Mouse (Mus musculus) inflammation-experienced regulatory T-cells (primary cell): ENCODE data around the gene Prpf18. TPM values are rescaled to one million over a fixed set of nuclear protein-coding genes. Genes with fewer than 3 reads are reported as not detected.

Source experiments
- polyA plus RNA-seq, 2 experiments: library from polyadenylated mRNA; unstranded; fragments of 100-300 nt; shearing (Covaris generic); gene quantifications; one replicate each; pipeline ENCODE4 v1.2.1; 2017

Prpf18 gene
- 10 to 100 TPM; 66.5 to 73.6 TPM for polyA plus RNA-seq

DNA sequence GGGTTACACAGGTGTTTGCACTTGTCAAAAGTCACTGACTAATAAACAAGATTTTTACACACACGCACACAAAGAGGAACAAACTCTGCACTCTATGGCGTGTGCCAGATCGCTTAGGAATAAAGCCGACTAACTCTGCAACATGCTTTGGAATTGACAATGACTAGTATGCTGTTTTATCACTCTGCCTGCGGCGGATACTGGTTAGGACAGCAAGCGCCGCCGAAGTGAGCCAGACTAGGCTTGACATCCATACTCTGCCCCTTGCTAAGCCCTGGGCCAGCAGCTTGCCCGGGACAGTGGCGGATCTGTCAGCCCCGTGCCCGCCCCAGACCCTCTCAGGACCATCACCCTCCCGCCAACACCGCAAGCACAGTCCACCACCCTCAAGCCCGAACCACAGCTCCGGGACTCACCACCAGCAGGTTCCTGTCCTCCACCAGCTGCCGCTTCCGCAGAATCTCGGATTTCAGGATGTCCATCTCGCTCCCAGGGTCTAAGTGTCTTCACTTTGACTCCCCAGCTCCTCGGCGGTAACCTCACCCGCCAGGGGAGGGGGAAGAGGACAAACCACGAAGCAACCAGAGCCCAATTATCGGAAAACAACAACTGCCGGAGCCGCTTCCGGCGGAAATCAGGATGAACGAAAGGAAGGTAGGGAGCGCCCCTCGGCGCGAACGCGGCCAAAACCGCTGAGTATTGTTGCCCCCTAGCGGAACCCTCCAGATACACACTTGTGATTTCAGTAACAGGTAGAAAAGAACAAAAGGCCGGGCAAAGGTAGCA, at the start of gene Prpf18:
TSS of gene Prpf18 (minus strand) at position 614 of the 786 bp plus-strand sequence.

Other genes starting within 250 kb of the Prpf18 start
- gene Bend7, start 65.7 kb upstream of the Prpf18 start, polyA plus RNA-seq: under 1 TPM; 0.07 to 0.71 TPM
- gene Sephs1, start 229.5 kb upstream of the Prpf18 start, polyA plus RNA-seq: 10 to 100 TPM; 26.7 to 27.5 TPM